Mouse (Mus musculus) cerebral cortex, adult 2 months (tissue): ENCODE measurements around the gene Pdcd1lg2.

Experiments
- WGBS: fragments of 180-500 bp; shearing (Covaris S2); methylation state at CpG from one replicate; pipeline ENCODE4 v1.1.7; 2018; 5-methylcytosine and 5-hydroxymethylcytosine counted together

Gene Pdcd1lg2

GRCm38 (mm10) chr19:29472424-29472823, 61.7 kb downstream of the Pdcd1lg2 start:
- 91% methylated on average over 8 of the region's 8 CpGs for WGBS

- 95% methylated on average over 5 of the region's 5 CpGs for WGBS
Measured at GRCm38 (mm10) chr19:29472946-29473345, 62.2 kb downstream of the Pdcd1lg2 start.

- 73% methylated on average over 2 of the region's 2 CpGs for WGBS
Measured at GRCm38 (mm10) chr19:29474803-29475202, 64.1 kb downstream of the Pdcd1lg2 start.

GRCm38 (mm10) chr19:29475210-29475620, 64.5 kb downstream of the Pdcd1lg2 start:
- 91% methylated on average over 4 of the region's 4 CpGs for WGBS

DNA sequence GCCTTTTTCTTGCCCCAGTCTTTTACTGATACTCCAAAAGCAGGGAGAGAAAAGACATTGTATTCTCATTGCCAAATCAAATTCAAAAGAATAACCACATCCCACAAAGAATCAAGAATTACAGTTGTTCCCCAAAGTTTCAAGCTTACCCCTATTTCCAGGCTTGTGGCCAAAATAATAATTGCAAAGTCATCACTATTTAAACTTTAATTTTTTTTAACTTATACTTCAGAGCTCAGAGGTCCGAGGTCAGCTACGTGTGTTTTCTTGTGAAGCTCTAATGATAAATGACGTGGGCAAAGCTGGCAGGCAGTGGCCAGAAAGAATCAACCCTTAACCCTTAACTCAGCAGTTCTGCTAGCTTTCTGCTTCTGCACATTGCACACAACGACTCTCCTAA, 67.9 kb downstream of the Pdcd1lg2 start:
- 55% methylated on average over 4 of the region's 4 CpGs for WGBS

- 77% methylated on average over 6 of the region's 6 CpGs for WGBS
Measured at GRCm38 (mm10) chr19:29481578-29481977, 70.9 kb downstream of the Pdcd1lg2 start.

- 77% methylated on average over 5 of the region's 5 CpGs for WGBS
Measured at GRCm38 (mm10) chr19:29482148-29482547, 71.4 kb downstream of the Pdcd1lg2 start.

GRCm38 (mm10) chr19:29482637-29483036, 71.9 kb downstream of the Pdcd1lg2 start:
- 67% methylated on average over 3 of the region's 3 CpGs for WGBS

DNA sequence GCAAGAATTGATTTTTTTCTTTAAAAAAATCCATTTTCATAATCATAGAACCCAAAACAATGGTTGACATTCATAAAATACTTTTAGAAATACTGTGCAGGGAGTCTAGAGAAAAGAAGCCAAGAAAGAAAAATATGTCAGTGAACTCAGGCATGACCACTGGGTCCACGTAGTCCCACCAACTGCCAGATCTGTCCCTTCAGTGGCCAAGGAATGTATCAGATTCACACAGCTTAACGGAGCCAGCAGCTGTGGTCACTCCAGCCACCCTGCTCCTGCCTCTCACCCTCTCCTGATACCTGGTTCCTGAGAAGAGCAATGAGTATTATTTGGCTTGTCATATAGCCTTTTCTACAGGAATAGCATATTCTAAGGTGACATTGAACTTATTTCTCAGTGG, 72.7 kb downstream of the Pdcd1lg2 start:
- WGBS: 91% methylated on average over 2 of the region's 2 CpGs

- WGBS: 45% methylated on average over 2 of the region's 2 CpGs
Measured at GRCm38 (mm10) chr19:29484537-29484936, 73.8 kb downstream of the Pdcd1lg2 start.

DNA sequence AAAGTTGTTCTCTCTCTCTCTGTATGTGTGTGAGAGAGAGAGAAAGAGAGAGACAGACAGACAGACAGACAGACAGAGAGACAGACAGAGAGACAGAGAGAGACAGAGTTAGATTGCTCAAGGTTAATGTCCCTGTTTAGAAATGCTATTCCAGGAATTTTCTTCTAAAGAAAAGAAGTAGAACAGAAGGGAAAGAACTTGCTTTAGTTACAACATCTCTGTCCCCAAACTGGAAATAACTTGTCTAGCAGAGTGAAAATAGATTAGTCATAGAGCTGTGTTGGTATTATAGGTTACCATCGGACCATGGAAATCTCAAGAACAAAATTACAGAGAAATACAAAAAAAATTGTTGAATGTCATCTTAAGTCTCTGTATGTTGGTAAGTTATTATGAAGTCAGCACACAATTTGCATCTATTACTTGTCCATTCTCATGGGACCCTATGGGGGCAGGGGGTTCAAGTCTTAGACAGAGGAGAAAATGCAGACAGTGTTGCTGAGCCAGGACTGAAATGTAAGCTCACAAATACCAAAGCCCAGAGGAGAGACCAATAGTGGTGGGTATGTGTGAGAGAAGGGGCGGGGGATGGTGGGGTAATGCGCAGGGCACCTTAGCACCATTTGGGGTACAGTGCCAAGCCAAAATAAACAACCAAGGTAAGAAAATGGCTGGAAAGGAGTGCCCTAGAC, 74.7 kb downstream of the Pdcd1lg2 start:
- WGBS: 73% methylated on average over 3 of the region's 3 CpGs

GRCm38 (mm10) chr19:29486545-29487206, 76.0 kb downstream of the Pdcd1lg2 start:
- WGBS: 86% methylated on average over 7 of the region's 7 CpGs

DNA sequence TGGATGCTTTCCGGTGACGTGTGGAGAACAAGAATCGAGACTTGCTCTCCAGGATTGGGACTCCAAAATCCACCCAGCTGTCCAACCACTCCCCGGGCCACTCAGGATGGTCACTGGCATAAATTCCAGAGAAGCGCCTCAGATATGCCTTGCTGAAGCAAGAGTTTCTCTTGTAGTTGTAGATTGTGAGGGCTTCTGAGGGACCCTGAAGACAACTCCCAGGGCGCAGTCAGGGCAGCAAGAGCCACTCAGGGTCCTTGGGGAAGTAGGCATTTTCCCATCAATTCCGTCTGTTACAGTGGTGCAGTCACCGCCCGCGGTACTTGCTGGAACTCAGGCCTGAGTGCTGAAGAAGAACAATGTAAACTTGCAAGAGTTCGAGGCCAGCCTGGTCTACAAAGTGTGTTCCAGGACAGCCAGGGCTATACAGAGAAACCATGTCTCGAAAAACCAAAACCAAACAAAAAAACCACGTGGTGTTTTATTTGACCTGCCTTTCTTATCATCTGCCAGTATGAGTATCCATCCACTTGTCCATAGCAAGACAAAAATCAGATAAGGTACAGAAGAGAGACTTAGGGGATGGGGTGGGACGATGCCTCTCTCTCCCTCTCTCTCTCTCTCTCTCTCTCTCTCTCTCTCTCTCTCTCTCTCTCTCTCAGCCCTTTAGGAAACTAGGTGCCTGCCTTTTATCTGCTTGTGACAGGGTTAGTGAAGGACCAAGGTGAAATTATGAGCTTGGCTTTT, 76.8 kb downstream of the Pdcd1lg2 start:
- 91% methylated on average over 14 of the region's 14 CpGs for WGBS

DNA sequence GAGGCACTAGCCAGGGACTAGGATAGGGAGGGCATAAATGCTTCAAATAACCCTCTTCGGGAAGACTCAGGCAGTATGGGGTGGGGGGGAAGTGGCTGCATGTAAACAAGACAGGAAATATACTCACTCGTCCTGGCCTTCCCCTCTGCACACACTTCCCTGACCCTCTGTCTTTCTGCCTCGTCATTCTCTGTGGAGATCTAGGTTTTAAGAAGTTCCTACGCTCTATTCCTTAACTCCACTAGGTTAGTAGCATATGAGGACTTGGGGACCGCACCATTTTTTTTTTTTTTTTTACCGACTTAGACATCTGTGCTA, 77.3 kb downstream of the Pdcd1lg2 start:
- WGBS: 66% methylated on average over 6 of the region's 6 CpGs

GRCm38 (mm10) chr19:29488420-29488819, 77.7 kb downstream of the Pdcd1lg2 start:
- WGBS: 60% methylated on average over 10 of the region's 10 CpGs

DNA sequence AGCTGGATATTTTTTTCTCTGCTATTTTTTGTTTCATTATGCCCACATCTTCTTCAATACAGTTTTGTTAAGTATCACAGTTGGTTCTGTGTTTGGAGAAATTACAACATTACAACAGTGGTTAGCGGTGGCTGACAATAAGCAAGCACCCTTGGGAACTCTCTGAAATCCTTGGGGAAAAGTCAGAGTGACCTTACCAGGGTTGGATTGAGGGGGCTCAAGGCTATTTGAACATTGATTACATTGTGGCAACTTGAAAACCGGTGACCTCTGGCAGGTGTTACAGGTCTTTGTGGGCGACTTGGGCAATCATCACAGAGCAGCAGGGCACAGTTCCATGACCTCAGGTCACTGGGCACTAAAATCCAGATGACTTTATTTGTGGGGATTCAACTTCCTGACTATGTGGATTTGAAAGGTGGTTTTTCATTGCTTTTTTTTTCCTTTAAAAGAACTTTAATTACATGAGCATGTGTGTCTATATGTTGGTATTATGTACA, 79.1 kb downstream of the Pdcd1lg2 start:
- 90% methylated on average over 3 of the region's 3 CpGs for WGBS

DNA sequence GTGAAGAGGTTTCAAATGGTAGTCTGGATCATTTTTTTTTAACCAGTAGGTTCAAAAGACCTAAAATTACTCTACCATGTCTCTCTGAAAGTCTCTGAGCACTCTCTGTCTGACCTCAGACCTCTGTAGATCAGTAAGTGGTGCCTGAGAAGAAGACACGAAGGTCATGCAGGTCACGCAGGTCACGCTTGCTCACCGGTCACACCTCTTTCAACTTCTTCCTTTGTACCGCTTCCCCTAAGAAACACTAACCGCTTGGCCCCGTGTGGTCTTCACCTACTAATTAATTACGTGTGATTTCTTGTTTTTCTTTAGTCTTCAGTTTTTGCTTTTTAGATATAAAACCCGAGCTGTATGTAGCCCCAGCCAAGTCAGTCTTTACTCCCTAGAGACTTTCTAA, 80.7 kb downstream of the Pdcd1lg2 start:
- WGBS: 87% methylated on average over 9 of the region's 9 CpGs

- WGBS: 74% methylated on average over 4 of the region's 4 CpGs
Measured at GRCm38 (mm10) chr19:29494454-29494853, 83.7 kb downstream of the Pdcd1lg2 start.

GRCm38 (mm10) chr19:29496001-29496597, 85.4 kb downstream of the Pdcd1lg2 start:
- 83% methylated on average over 6 of the region's 6 CpGs for WGBS

DNA sequence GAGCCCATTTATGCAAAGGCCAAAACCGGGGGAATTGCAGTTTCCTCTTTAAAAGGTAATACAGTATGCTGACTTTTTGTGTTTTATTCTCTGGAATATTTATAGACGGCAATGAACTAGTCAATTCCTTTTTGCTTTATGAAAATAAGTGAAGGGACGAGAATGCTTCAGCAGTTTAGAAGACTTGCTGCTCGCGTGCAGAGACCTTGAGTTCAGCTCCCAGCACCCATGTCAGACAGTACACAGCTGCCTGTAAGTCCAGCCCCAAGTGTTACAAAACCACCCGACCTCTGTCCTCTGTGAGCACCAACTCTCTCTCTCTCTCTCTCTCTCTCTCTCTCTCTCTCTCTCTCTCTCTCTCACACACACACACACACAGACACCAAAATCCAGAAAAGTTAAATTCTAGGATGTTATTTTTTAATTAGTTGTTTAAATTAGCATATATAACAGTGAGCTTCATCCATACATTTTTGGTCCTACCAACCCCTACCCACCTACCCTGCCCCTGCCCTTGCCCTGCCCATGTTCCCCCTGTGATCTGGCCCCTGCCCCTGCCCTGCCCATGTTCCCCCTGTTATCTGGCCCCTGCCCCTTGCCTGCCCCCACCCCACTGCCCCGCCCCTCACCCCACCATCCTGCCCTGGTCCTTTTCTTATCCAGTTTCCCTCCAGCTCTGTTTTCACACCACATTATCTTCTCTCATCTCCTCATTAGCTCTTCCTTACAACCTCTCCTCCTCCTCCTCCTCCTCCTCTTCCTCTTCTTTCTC, 86.3 kb downstream of the Pdcd1lg2 start:
- 84% methylated on average over 7 of the region's 7 CpGs for WGBS

DNA sequence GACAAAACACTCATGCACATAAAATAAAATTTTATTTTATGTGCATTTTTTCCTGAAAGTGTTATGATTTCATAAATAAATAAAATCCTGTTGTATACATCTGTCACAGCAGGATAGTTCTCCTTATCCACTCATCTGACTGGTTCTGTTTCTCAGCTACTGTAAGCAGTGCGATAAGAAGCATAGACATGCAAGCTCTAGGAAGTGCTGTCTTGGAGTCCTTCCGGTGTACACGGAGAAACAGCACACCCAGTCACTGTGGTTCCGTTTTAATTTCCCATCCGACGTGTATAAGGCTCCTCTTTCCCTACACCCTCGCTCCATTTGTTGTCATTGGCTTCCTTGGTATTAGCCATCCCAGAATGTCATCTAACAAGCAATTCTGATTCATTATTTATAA, 87.2 kb downstream of the Pdcd1lg2 start:
- WGBS: 77% methylated on average over 7 of the region's 7 CpGs
